ENCODE assay signal across 9 mouse cellular contexts in the genomic region with DNA sequence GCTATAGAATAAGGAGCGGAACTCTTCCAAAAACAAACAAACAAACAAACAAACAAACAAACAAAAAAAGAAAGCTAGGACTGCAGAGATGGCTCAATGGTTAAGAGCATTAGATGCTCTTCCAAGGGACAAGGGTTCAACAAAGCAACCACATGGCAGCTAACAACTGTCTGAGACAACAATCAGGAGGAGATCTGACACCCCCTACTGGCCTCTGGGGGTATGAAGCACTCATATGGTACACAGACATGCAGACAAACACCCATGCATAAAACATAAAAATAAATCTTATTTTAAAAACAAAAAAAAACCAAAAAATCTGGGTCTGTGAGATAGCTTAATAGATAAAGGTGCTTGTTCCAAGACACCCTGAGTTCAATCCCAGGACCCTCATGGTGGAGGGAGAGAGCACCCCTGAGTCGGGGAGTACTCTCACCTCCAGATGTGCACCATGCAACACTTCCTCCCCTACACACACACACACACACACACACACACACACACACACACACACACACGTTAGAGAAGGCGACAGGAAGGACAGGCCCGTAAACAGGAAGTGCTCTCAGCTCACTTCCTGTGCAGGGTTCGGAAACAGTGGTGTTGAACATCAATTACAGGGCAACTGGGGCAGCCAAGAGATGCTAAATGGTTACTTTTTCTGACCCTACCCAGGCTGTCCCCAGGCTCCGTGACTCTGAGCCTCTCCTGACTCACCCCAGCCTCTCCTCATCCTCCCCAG. TPM values are rescaled to one million over a fixed set of nuclear protein-coding genes. Genes with fewer than 3 reads are reported as not detected.
DNase-seq lines count a peak whose midpoint lies in the region; ATAC-seq and TF ChIP-seq lines count a peak whose summit lies in the region.
"Had no signal": no experiment of that assay in that cellular context is flagged by ENCODE, and none has a peak within 500 bp of the region (broad histone marks: within the 10 kb centered on the region; RNA-seq: fewer than 3 reads in every experiment).

No protein-coding gene starts in this region.

- H3K9me3 ChIP-seq in forebrain, embryonic 15.5 days, result no peaks in the 10 kb centered on the region
- no peaks in the 10 kb centered on the region for H3K9me3 ChIP-seq in forebrain, embryonic 14.5 days (replicated peaks; ENCODE audit: control insufficient read depth, low read length)
- H3K9me3 ChIP-seq in hindbrain, postnatal 0 days (ENCODE audit: low read length), result no peaks in the 10 kb centered on the region
- H3K9me3 ChIP-seq: limb, embryonic 13.5 days had no signal

- peaks cover 23% of the 10 kb centered on the region for H3K4me1 ChIP-seq in forebrain, embryonic 15.5 days
- H3K4me1 ChIP-seq in forebrain, embryonic 14.5 days (ENCODE audit: control insufficient read depth, insufficient read depth, low read length), result 0 out of 2 replicates have a peak, but pooled peaks cover 3% of the 10 kb centered on the region
- H3K4me1 ChIP-seq in hindbrain, postnatal 0 days (ENCODE audit: insufficient read depth, low read length), result peaks cover 24% of the 10 kb centered on the region; the same call in 1 of the 2 replicates

- DNase-seq in forebrain, embryonic 14.5 days (ENCODE audit: low spot score), result no peak
- DNase-seq in 416B (ENCODE audit: low read depth), result peak; percentile 37
- DNase-seq in hindbrain, postnatal 0 days (ENCODE audit: low spot score), result no peak
- DNase-seq in lung, postnatal 36 days, result peak; percentile 72
- no peak for DNase-seq in cerebellum, postnatal 14 days

- TF ChIP-seq CTCF in hindbrain, postnatal 0 days (IDR thresholded peaks at IDR 0.05; ENCODE audit: low read depth), result peak; percentile 43

- H3K4me2 ChIP-seq in forebrain, embryonic 15.5 days (replicated peaks), result no peak overlapping the region
- no peak overlapping the region for H3K4me2 ChIP-seq in forebrain, embryonic 14.5 days (ENCODE audit: low read length)
- no peak overlapping the region for H3K4me2 ChIP-seq in hindbrain, postnatal 0 days (ENCODE audit: low read depth, low read length)
- H3K4me2 ChIP-seq: limb, embryonic 13.5 days had no signal

- WGBS in forebrain, embryonic 15.5 days, result 92% methylated on average over 7 of the region's 7 CpGs
- WGBS in forebrain, embryonic 14.5 days, result 96% methylated on average over 7 of the region's 7 CpGs
- 76% methylated on average over 7 of the region's 7 CpGs for WGBS in hindbrain, postnatal 0 days

- peaks cover 62% of the 10 kb centered on the region for H3K36me3 ChIP-seq in forebrain, embryonic 15.5 days
- H3K36me3 ChIP-seq in forebrain, embryonic 14.5 days (ENCODE audit: control insufficient read depth, insufficient read depth, low read length), result peaks cover 91% of the 10 kb centered on the region
- peaks cover 42% of the 10 kb centered on the region for H3K36me3 ChIP-seq in hindbrain, postnatal 0 days (ENCODE audit: insufficient read depth, low read length)

- ATAC-seq in forebrain, embryonic 15.5 days (replicated peaks), result no peak
- ATAC-seq in forebrain, embryonic 14.5 days, result no peak
- no peak for ATAC-seq in hindbrain, postnatal 0 days
- ATAC-seq in frontal cortex, adult (ENCODE audit: low TSS enrichment), result no peak
- ATAC-seq in megakaryocyte progenitor cell, adult 5-6 weeks (replicated peaks; ENCODE audit: poor library complexity), result no peak

- H3K27me3 ChIP-seq in forebrain, embryonic 15.5 days, result no peaks in the 10 kb centered on the region
- H3K27me3 ChIP-seq in forebrain, embryonic 14.5 days (replicated peaks; ENCODE audit: control insufficient read depth, insufficient read depth, low read length), result no peaks in the 10 kb centered on the region
- H3K27me3 ChIP-seq in hindbrain, postnatal 0 days (ENCODE audit: insufficient read depth, low read length), result no peaks in the 10 kb centered on the region
- H3K27me3 ChIP-seq: limb, embryonic 13.5 days had no signal

- H3K27ac ChIP-seq in forebrain, embryonic 15.5 days (replicated peaks), result peak overlapping the region; percentile 20; the same call in 1 of the 2 replicates
- H3K27ac ChIP-seq in forebrain, embryonic 14.5 days (ENCODE audit: low read depth, low read length), result no peak overlapping the region
- H3K27ac ChIP-seq in hindbrain, postnatal 0 days, result peak overlapping the region; percentile 58; the same call in 1 of the 2 replicates
- H3K27ac ChIP-seq: limb, embryonic 13.5 days had no signal

- no peak overlapping the region for H3K9ac ChIP-seq in forebrain, embryonic 15.5 days (replicated peaks)
- H3K9ac ChIP-seq in forebrain, embryonic 14.5 days (ENCODE audit: low read length), result no peak overlapping the region
- H3K9ac ChIP-seq in hindbrain, postnatal 0 days (replicated peaks; ENCODE audit: low read length), result no peak overlapping the region
- H3K9ac ChIP-seq: limb, embryonic 13.5 days had no signal

- H3K4me3 ChIP-seq in forebrain, embryonic 15.5 days, result no peak overlapping the region
- H3K4me3 ChIP-seq in forebrain, embryonic 14.5 days (ENCODE audit: low read depth, low read length), result no peak overlapping the region
- no peak overlapping the region for H3K4me3 ChIP-seq in hindbrain, postnatal 0 days (ENCODE audit: low read length)
- H3K4me3 ChIP-seq: limb, embryonic 13.5 days had no signal

RNA-seq across cellular contexts. Expression of a gene that starts 12.3 kb away (rescaled TPM):
- polyA plus RNA-seq in forebrain, embryonic 15.5 days (2015; fragmentation: Nextera tagmentation; extraction: Ambion mirVana), result 78.9 and 85.5 TPM in 2 replicates
- 65.8 and 72.3 TPM in 2 replicates for polyA plus RNA-seq in forebrain, embryonic 14.5 days (2014; fragmentation: Nextera tagmentation; extraction: Ambion mirVana)
- 253 and 260 TPM in 2 replicates for total RNA-seq in hindbrain, postnatal 0 days (2014; rRNA removed)
- 53.5 and 60.3 TPM in 2 replicates for polyA plus RNA-seq in hindbrain, postnatal 0 days (2015; fragmentation: Nextera tagmentation; extraction: Ambion mirVana)
- 31.4 and 35.8 TPM in 2 replicates for total RNA-seq in megakaryocyte progenitor cell, adult 5-6 weeks (2015)
- total RNA-seq in megakaryocyte progenitor cell, adult 5-6 weeks (2017), result 8.1 and 10.2 TPM in 2 replicates

RNA-seq across cellular contexts. Expression of a gene that starts 29.4 kb away (rescaled TPM):
- 25.7 and 28.8 TPM in 2 replicates for polyA plus RNA-seq in forebrain, embryonic 15.5 days (2015; fragmentation: Nextera tagmentation; extraction: Ambion mirVana)
- polyA plus RNA-seq in forebrain, embryonic 14.5 days (2014; fragmentation: Nextera tagmentation; extraction: Ambion mirVana), result 30.9 TPM in 2 replicates
- total RNA-seq in hindbrain, postnatal 0 days (2014; rRNA removed), result 81.4 and 112 TPM in 2 replicates
- 29.7 and 35.1 TPM in 2 replicates for polyA plus RNA-seq in hindbrain, postnatal 0 days (2015; fragmentation: Nextera tagmentation; extraction: Ambion mirVana)
- 4.8 and 5.6 TPM in 2 replicates for total RNA-seq in megakaryocyte progenitor cell, adult 5-6 weeks (2015)
- total RNA-seq in megakaryocyte progenitor cell, adult 5-6 weeks (2017), result 13.4 and 15.2 TPM in 2 replicates

Comparison
In these comparisons a context has a peak if more than half of its experiments do, and no peak if none do; other contexts are left out.
1. DNase-seq: peak in 416B (single experiment) and lung, postnatal 36 days (single experiment); none in forebrain, embryonic 14.5 days (single experiment), hindbrain, postnatal 0 days (single experiment) and cerebellum, postnatal 14 days (0 of 2).